Mouse (Mus musculus) liver, adult 2 months (tissue): ENCODE results near the gene Exoc3l4.

Experiments used
- CTCF ChIP-seq: fragments of 200-500 bp; IDR thresholded peaks from 2 replicates; pipeline ENCODE4 v1.5.1; 2011; ENCODE audit warnings: low read depth, low read length, control low read depth
- POLR2A ChIP-seq: fragments of 200-500 bp; IDR thresholded peaks from 2 replicates; pipeline ENCODE4 v1.6.1; 2011; ENCODE audit warnings: low read length, control low read depth; ENCODE audit not compliant: insufficient read depth; ENCODE audit errors: extremely low read depth

- TF ChIP-seq CTCF (no peak), POLR2A (no peak)
Observed at GRCm38 (mm10) chr12:111424547-111424946, 7.7 kb downstream of the Exoc3l4 start.
